Comparison of ENCODE assay signal across 7 mouse cellular contexts in genomic region chr2:122146687-122147086, GRCm38 (mm10). TPM values are rescaled to one million over a fixed set of nuclear protein-coding genes. Genes with fewer than 3 reads are reported as not detected.
A peak's percentile ranks its signal among the peaks of the same experiment; 100 is the strongest.
DNase-seq lines count a peak whose midpoint lies in the region; ATAC-seq and TF ChIP-seq lines count a peak whose summit lies in the region.

No protein-coding gene starts in this region.

- DNase-seq in layer of hippocampus, adult 2 months (ENCODE audit: low spot score in 2 of 2): no peak
- no peak for DNase-seq in layer of hippocampus, adult 18-20 months (ENCODE audit: low spot score in 2 of 2)
- DNase-seq in MN1 (ENCODE audit: low spot score): peak; percentile 76
- DNase-seq in right cerebral cortex, adult 2 months (ENCODE audit: low spot score in 2 of 2): no peak
- no peak for DNase-seq in yolk sac, embryonic 10.5 days (ENCODE audit: low spot score)

- WGBS in heart, embryonic 11.5 days (ENCODE audit: insufficient replicate concordance): 65% methylated on average over 6 of the region's 6 CpGs

- TF ChIP-seq CTCF in layer of hippocampus, adult 2 months (conservative IDR thresholded peaks at IDR 0.05): no peak

- peaks cover 5% of the 10 kb centered on the region for H3K4me1 ChIP-seq in heart, embryonic 11.5 days (ENCODE audit: control insufficient read depth, insufficient read depth, low read length)

- no peak overlapping the region for H3K4me3 ChIP-seq in layer of hippocampus, adult 2 months
- H3K4me3 ChIP-seq in heart, embryonic 11.5 days (ENCODE audit: low read depth, low read length): no peak overlapping the region

- no peak for ATAC-seq in heart, embryonic 11.5 days (replicated peaks; ENCODE audit: insufficient number of reproducible peaks, low FRiP score, low TSS enrichment)
- peak; percentile 50 for ATAC-seq in megakaryocyte-erythroid progenitor cell, adult 5-6 weeks (replicated peaks; ENCODE audit: low FRiP score, low TSS enrichment, poor library complexity, severe bottlenecking)

- no peaks in the 10 kb centered on the region for H3K9me3 ChIP-seq in heart, embryonic 11.5 days (replicated peaks; ENCODE audit: control insufficient read depth, low read length)

- H3K27me3 ChIP-seq in heart, embryonic 11.5 days (ENCODE audit: control insufficient read depth, insufficient read depth, low read length): no peaks in the 10 kb centered on the region

- H3K4me2 ChIP-seq in heart, embryonic 11.5 days: peak overlapping the region; percentile 81; the same call in 1 of the 2 replicates

- H3K27ac ChIP-seq in layer of hippocampus, adult 2 months: peak overlapping the region; percentile 49
- no peak overlapping the region for H3K27ac ChIP-seq in heart, embryonic 11.5 days (ENCODE audit: low read depth, low read length)

- no peaks in the 10 kb centered on the region for H3K36me3 ChIP-seq in heart, embryonic 11.5 days (ENCODE audit: control insufficient read depth, insufficient read depth, low read length)

- H3K9ac ChIP-seq in heart, embryonic 11.5 days (ENCODE audit: low read depth, low read length): no peak overlapping the region

RNA-seq across cellular contexts. Expression of gene B2m, which starts 0.8 kb away (rescaled TPM):
- 100 to 1,000 TPM in 1 of 2 experiments, 10 to 100 TPM in 1; 98.0 to 115 TPM for total RNA-seq in layer of hippocampus, adult 2 months (2021)
- total RNA-seq in layer of hippocampus, adult 18-20 months (2021): 100 to 1,000 TPM; 114 to 128 TPM
- polyA plus RNA-seq in heart, embryonic 11.5 days (2014; fragmentation: Nextera tagmentation; extraction: Ambion mirVana): 224 and 240 TPM in 2 replicates
- 1,448 and 1,509 TPM in 2 replicates for total RNA-seq in megakaryocyte-erythroid progenitor cell, adult 5-6 weeks (2014; fragmentation: Nextera tagmentation)
- total RNA-seq in megakaryocyte-erythroid progenitor cell, adult 5-6 weeks (2017): 1,672 and 1,891 TPM in 2 replicates

RNA-seq across cellular contexts. Expression of gene Trim69, which starts 13.8 kb away (rescaled TPM):
- not detected for total RNA-seq in layer of hippocampus, adult 2 months (2021)
- not detected for total RNA-seq in layer of hippocampus, adult 18-20 months (2021)
- polyA plus RNA-seq in heart, embryonic 11.5 days (2014; fragmentation: Nextera tagmentation; extraction: Ambion mirVana): 0.14 TPM in 1 of 2 replicates, not detected in the other
- total RNA-seq in megakaryocyte-erythroid progenitor cell, adult 5-6 weeks (2014; fragmentation: Nextera tagmentation): not detected in 2 replicates
- 0.76 and 1.1 TPM in 2 replicates for total RNA-seq in megakaryocyte-erythroid progenitor cell, adult 5-6 weeks (2017)

RNA-seq across cellular contexts. Expression of gene Spg11, which starts 28.5 kb away (rescaled TPM):
- 10 to 100 TPM; 15.5 to 17.1 TPM for total RNA-seq in layer of hippocampus, adult 2 months (2021)
- 10 to 100 TPM; 14.3 to 14.7 TPM for total RNA-seq in layer of hippocampus, adult 18-20 months (2021)
- 7.0 and 7.7 TPM in 2 replicates for polyA plus RNA-seq in heart, embryonic 11.5 days (2014; fragmentation: Nextera tagmentation; extraction: Ambion mirVana)
- total RNA-seq in megakaryocyte-erythroid progenitor cell, adult 5-6 weeks (2014; fragmentation: Nextera tagmentation): 9.8 and 13.1 TPM in 2 replicates
- 9.8 and 11.7 TPM in 2 replicates for total RNA-seq in megakaryocyte-erythroid progenitor cell, adult 5-6 weeks (2017)

RNA-seq across cellular contexts. Expression of gene Patl2, which starts 39.3 kb away (rescaled TPM):
- not detected for total RNA-seq in layer of hippocampus, adult 2 months (2021)
- not detected for total RNA-seq in layer of hippocampus, adult 18-20 months (2021)
- not detected in 2 replicates for polyA plus RNA-seq in heart, embryonic 11.5 days (2014; fragmentation: Nextera tagmentation; extraction: Ambion mirVana)
- not detected in 2 replicates for total RNA-seq in megakaryocyte-erythroid progenitor cell, adult 5-6 weeks (2014; fragmentation: Nextera tagmentation)
- not detected in 2 replicates for total RNA-seq in megakaryocyte-erythroid progenitor cell, adult 5-6 weeks (2017)

RNA-seq across cellular contexts. Expression of gene Terb2, which starts 39.4 kb away (rescaled TPM):
- total RNA-seq in layer of hippocampus, adult 2 months (2021): not detected
- not detected for total RNA-seq in layer of hippocampus, adult 18-20 months (2021)
- polyA plus RNA-seq in heart, embryonic 11.5 days (2014; fragmentation: Nextera tagmentation; extraction: Ambion mirVana): not detected in 2 replicates
- total RNA-seq in megakaryocyte-erythroid progenitor cell, adult 5-6 weeks (2014; fragmentation: Nextera tagmentation): not detected in 2 replicates
- total RNA-seq in megakaryocyte-erythroid progenitor cell, adult 5-6 weeks (2017): not detected in 2 replicates

Comparison
In these comparisons a context has a peak if more than half of its experiments do, and no peak if none do; other contexts are left out.
1. RNA of gene B2m, which starts 0.8 kb away (total RNA-seq): 1,448 to 1,891 TPM in megakaryocyte-erythroid progenitor cell, adult 5-6 weeks; 114 to 128 TPM in layer of hippocampus, adult 18-20 months and 98.0 to 115 TPM in layer of hippocampus, adult 2 months; every median in the first group is over 10 times any median in the second.